Mouse (Mus musculus) cerebellum, adult 18-20 months (tissue): Measurements from ENCODE around the gene Ddc.

Experiments used
- DNase-seq, 2 experiments: peaks; one replicate each; pipeline ENCODE4 v3.0.0; 2021

Gene Ddc

DNA sequence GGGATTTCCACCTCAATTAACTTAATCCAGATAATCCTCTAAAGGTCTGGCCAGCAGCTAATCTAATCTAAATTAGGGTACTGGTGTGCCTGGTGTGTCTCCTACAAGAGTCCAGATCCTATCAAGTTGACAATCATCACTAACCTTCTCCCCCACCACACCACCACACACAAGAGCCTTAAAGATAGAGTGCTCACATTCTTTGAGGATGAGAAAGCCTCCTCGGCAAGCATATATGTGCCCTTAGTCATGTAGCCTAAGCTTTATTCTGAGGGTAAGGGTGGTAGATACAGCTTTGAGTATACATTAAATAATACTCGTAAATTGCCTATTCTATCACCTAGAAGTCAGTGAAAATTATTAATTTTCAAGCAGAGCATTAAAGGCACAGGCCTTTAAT, 57.2 kb downstream of the Ddc start:
- no peak for DNase-seq

DNA sequence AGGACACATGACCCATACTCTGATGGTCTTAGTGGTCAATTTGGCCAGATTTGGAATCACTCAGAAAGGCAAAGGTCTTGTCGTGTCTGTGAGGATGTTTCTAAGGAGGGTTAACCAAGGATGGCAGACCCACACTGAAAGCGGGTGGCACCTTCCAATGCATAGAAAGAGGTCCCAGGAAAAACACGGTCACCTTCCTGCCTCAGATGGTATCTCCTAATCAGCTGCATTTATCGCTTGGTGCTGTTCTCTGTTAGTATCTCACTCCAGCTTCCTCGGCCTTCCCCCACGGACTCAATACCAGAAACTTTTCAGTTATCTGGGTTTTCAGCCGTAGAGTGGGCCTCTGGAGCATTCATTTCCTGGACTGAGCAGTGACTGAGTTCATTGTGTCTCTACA, 58.1 kb downstream of the Ddc start:
- no peak for DNase-seq

DNA sequence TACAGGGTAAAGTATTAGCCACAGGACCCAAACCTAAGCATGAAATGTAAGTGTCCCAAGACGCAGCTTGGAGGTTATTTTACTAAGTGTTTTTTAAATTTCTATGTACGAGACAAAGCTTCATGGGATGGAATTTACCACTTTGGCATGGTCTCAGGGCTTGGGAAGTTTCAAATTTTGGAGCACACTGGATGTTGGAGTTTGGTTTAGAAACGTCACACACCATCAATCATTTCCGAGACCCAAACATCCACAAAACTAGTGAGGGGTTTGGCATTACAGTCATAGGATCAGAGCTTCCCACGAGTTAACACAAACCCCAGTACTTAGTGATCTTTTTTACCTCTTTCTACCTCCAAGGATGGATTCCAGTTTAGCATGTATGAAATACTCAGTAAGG, 60.6 kb downstream of the Ddc start:
- DNase-seq: no peak

DNA sequence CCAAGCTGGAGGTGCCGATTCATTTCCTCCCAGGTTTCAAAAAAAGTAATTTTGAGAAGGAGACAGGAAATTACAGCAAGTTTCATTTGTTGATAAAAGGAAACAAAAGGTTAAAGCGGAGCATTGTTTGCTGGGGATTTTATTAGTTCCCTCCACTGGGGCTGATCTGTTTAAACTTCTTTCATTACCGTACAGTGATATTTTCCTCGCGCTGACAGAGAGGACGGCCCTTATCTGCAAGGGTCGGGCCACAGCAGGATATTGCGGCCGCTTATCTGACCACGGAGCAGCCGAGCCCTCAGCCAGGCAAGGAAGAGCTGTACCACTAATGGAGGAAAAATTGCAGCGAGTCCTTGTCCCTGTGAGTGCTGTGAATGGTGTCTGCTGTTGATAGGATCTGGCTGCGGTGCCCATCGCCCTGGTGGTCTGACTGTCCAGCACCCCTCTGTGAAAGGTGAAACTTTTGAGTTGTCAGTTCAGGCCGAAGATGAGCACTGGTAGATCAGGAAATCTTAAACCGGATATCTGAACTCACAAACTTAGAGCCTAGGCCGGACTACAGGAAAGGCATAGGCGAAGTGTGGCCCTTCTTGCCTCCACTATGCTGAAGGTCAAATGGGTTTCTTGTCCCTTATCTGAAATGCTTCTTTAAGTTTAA, 61.1 kb downstream of the Ddc start:
- DNase-seq: no peak

DNA sequence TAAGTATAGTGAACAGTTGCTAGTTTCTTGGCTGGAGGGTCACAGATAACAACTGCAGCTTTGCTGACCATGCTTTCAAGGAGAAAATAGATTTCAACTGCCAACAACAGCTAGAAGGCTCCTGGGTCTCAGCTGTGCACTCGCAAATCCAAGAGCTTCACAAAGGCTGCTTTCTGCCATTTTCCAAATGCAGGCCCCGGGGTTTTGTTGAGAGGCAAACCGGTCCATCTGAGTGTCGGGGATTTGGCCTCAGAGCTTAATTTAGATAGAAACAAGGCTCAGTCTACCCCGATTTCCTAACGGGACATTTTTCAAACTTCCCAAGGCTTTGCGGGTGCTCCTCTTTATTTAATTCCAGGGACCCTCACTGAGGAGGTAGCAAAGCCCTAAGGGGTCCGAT, 61.7 kb downstream of the Ddc start:
- no peak for DNase-seq

DNA sequence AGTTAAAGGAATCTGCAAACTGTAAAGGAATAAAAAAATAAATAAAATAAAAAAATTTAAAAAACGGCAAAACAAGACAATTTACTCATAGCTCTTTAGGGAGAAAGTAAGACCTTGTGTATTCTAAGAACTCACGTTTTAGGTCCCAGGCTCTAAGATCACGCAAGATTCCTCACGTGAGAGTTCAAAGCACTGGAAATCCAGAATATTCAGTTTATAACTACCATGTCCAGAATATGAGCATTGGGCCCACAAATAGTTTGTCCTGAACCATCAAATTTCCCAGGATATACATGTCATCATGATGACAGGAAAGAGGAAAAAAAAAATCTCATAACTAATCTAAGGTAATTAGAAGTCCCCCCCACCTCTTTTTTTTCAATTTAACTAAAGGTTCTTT, 62.2 kb downstream of the Ddc start:
- no peak for DNase-seq

DNA sequence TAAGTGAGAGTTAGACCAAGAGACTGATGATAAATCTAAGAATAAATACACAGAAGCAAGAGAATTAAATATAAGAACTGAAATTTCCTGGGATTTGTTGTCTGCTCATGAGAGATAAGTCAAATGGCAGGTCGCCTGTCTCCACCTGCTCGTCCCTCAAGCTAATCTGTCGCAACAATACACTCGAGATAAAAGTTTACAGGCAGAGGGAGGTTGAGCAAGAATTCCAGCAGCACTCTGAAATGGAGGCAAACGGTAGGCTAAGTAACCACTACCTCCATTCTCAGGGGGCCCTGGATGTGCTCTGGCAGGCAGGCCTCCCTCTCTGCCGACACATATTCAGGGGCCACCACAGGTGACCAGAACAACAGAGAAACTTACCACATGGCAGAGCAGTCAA, 62.6 kb downstream of the Ddc start:
- DNase-seq: no peak

DNA sequence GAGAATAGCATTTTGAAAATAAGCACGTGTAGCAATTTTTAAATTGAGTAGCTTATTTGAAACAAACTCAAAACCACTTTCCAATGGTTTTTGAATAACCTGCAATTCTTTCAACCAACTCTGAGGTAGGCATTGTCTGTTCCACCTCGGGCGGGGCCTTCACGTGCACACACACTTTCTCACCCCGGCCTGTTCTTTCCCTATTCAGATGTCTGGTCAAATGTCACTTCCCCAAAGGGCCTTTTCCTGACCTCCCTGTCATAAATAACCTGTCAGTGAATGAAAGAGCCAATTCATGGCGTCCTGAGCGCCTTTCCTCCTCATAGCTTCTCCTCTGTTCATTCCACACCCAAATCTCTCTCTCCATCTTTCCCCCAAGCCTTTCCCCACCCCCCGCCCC, 64.8 kb downstream of the Ddc start:
- DNase-seq: no peak

DNA sequence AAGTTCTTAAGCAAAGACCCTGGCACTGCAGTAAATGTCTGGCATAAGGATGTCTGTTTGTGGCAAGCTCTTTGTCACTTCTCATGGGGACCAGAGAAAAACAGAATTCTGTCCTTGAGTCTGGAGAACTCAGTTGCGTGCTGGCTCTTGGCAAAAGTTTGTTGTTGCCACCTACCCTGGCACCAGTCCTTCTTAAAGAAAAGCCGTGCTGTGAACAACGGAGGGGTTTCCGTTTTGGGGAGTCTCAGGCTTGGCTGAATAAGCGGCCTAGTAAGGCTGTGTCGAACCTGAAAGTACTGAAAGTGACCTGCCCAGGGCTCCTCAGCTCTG, 65.2 kb downstream of the Ddc start:
- DNase-seq: no peak

DNA sequence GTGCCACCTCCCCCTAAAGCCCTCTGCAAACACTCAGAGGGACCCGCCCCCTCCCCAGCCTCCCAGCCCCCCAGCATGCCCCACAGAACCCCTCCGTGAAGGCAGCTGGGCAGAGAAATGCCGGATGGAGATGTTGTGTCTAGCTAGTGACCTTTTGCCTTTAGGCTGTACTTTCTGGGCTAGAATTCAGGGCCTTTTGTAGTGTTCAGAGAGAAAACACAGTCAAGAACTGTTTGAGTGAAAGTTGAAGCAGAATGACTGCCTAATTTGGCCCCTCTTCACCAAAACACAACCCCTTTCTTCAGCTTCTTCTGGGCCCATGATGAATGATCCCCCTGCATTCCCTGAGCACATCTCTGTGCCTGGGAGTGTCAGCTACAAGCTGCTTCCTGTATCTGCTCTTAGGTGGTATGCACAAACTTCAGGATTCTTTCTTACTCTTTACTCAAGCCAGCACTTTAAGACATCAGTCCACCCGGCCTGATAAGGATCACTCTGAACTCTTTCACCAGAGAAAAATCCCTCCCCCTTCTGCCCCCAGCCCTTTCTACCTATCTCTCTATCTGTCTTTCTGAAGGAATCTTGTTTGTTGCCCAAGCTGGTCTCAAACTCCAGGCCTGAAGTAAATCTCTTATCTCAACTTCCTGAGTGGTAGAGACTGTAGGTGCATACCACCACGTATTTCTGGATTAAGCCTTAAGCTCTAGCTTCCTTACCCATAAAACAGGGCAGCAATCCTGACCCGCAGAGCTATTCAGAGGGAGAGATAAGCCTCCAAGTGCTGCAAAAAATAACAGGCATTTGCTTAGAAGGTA, 65.8 kb downstream of the Ddc start:
- no peak for DNase-seq

DNA sequence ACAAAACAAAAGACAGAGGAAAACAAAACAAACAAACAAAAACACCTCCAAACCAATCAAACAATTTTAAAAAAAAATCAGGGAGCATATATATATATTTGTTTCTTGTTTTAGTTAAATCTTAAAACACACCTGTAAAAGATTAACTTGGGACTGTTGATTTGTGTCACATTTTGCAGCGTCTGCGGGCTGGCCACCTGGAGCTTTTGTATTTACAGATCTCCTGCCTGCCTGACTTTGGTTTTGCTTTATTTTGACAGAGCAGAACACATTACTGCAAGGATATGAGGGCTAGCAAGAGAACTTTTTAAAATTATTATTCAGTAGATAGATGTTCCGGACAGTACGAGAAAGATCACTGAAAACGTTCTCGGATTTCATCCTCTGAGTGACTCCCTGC, 66.4 kb downstream of the Ddc start:
- DNase-seq: no peak

DNA sequence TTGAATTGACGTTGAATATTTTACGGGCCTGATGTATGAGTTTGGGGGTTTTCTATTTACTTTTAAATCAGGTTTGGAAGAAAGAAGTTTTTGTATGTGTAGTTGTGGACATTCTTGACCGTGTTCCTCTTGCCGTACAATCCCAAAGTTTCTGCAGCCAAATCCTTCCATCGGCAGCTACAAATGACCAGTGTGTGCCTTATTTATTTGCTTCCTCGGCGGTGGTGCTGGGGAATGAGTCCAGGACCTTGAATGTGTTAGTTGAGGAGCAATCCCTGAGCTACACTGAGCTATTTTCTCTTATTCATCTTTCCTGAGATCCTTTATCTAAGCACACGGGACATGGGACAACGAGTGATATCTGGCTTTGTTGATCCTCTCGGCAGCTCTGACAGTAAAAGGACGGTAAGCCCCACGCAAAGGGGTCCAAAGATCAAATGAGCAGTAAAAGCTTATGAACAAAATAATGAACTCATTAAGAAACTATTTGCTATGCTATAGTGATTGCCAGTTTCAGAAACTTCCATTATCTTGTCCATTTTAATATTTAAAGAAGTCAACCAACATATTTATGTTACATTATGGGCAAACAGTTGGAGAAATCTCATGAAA, 67.0 kb downstream of the Ddc start:
- DNase-seq: no peak

DNA sequence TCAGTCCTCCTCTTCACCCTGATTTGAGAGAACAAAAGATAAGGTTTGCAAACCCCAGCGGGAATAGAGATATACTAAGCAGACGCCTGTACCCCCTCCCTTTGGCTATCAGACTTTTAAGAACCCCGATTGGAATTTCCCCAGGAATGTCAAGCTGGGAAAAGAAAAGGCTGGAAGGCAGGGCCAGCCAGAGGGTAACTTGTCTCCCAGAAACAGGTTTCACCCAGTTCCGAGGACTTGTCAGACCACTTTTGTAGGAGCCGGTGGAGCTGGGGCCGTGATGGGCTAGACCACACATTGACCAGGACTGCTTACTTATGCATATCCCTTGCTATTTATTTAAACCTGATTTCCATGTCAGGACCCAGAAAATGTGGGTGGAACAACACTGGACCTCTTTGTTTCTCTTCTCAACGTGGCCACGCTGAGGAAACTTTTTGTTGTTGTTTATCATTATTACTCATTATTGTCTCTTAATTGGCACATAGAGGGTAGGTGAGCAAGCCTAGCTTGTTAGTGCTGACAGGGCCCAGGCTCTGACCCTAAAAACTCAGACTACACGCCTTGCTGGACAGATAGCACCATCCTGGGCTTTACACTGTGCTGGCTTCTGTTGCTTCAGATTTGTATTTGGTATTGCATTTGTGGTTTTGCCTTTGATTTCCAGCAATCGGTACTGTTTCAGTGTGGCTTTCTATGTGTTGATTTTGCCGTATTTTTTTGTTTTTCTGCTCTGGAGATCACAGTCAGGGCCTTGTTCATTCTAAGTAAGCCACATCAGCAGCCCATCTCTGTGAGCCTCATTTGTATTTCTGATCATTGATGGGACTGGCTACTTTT, 68.6 kb downstream of the Ddc start:
- no peak for DNase-seq

DNA sequence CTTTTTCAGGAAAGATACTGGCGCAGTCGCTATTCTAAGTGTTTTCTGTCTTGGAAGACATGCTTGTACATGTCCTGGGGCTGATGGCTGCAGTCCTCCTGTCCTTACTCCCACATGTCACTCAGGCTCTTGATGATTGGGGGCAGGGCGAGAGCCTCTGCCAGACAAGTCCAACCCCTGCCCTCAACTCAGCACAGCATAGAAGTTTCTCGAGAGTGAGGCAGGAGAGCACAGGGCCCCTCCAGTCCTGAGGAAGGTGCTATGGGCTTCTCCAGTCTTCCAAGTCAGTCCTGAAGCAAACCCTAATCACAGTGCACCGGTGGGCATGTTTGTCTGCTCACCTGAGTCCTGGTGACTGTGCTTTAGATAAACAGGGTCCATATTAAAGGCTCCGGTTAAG, 69.2 kb downstream of the Ddc start:
- DNase-seq: no peak

DNA sequence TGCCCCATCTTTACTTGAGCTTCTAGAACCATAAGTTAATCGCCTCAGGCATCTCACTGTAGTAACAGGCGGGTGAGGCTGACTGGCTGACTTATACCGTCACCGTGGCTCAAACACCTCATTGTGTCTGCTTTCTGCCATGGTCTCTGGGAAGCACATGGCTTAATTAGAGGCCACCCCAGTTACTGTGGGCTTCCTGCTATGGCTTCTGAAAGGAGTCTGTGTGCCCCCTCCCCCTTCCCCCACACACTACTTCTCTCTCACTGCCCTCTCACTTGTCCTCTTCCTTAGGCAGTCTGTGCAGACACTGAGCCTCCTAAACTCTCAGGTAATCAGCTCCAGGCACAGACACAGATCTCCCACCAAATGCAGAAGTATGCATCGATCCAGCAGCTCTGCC, 69.7 kb downstream of the Ddc start:
- no peak for DNase-seq

DNA sequence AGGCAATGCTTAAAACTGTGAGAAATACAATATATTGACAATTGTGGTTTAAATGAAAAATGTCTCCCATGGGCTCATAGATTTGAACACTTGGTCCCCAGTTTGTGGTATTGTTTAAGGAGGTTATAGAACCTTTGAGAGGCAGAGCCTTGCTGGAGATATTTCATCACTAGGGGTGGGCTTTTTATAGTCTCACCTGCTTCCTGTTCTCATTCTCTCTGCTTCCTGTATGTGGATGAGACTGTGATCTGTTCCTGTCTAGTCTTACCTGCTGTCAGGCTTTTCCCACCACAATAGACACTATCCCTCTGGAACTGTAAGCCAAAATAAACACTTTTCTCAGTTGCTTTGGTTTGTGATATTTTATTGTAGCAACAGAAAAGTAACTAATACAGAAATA, 71.5 kb downstream of the Ddc start:
- DNase-seq: no peak

DNA sequence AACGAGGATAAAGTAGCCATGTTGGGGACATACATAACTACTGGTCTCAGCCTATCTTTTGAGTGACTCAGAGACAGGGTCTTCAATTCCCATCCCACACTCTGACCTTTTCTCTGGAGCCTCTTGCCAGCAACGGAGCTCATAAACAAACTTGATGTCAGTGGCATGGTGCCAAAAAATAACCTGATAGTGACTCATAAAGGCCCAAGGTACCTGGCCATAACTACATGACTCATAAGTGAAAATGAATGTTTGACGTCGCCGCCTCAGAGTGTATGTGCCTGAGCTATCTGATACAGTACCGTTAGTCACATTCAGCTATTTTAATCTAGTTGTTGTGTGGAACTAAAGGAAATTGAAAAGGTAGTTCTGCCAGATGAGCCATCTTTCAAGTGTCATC, 72.3 kb downstream of the Ddc start:
- DNase-seq: no peak

DNA sequence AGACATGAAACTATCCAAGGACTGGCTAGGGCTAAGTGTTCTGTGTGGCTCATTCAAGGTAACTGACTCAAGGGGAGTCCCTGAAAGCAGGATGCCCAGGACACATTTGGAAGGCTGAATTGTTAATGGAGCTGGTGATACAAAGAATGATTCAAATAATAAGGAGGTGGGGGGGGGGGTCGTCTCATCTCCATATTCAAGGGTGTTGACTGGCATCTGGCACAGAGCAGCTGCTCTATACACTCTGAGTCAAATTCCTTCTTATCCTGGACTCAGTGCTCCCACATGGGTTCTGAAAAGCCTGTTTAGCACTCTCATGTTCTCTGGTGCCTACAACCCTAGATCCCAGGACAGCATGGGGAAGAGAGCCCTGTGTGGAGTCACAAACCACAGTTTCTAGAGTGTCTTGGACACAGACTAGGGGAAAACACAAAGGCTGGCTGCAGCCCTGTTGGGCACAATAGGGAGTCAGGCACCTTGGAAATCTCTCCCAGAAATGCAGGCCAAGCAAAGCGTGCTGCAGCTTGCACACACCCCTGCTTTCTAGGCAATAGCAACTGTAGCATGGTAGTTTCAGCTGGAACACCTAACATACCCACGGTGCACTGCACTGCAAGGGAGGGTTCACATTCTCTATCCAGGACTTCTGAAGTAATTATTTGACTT, 72.8 kb downstream of the Ddc start:
- DNase-seq: no peak

DNA sequence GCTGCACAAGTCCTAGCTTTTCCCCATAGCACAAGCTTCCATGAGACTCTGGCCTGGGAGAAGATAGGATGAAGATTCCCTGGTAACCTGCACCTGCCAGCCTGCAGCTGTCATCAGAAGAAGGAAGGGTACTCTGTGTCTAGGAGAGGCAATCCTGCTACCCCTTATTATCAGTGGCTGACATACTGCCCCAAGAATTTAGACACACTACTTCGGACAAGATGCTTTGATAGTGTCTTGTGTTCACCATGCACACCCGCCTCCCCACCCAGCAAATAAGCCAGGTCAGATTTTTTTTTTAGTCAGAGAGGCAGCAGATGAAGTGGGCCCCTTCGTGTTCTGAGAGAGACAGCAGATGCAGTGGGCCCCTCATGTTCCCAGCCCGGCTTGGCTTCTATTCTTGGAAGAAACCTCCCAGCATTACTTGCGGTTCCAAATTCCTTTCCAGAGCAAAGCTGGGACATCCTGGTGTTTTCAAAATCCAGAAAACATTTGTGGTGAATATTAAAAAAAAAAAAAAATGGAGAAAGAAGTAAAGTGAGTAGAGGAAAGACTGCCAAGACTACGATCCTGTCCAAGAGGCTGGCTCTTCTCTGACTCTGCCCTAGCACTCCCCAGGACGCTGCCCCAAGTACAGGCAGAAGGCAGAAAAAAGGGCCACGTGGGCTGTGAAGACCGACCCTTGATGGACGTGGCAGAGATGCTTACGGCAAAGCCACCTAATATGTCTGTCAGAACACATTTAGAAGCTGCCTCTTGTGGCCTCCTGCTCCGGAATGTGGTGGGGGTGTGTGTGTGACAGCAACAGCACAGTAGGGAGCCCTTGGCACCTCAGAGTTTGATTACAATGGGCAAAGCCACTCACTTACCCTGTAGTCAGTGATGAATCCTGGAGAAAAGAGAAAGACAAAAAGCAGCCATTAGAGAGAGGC, 73.7 kb downstream of the Ddc start:
- DNase-seq: no peak

DNA sequence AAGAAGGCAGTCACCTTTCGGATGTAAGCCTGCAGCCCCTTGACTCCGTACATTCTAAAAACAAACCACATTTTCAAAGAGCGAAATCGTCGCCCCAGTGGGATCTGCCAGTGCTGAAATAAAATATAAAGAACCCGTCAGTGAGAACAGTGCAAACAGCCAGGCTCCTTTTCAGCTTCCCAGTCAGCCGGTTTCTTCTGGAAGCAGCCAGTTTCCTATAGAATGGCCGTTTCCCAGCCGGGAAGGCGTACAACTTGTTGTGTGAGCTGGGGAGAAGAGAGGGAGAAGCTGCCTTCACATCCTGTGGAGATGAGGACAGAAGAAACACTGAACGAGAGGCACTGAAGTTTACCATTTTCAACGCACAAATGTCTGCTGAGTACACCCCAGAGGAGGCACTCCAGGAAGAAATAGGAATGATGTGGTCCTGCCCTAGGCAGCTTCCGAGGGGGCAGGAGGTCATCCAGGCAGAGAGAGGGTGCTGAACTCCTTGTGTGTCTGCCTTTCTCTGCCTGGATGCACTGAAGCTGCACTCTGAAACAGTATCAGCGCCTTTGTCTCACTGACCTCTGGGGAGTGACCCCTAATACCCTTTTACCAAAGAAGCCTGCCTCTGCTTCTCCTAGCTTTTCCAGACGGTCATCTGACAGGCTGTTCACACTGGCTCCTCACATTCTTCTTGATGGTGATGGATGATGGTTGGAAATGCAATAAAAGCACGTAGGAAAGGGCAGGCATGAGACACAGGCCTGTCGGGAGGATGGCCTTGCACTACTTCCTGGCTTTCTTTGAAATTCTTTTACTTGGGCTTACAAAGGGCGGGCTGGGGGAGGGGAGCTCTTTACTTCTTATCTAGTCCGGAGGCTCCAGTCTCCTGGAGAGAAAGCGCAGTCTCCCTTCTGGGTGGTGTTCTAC, 75.5 kb downstream of the Ddc start:
- DNase-seq: no peak
